Mouse (Mus musculus) embryo, embryonic 10 days (tissue): Measurements from ENCODE around the gene Gm8978.
A peak's percentile ranks its signal among the peaks of the same experiment; 100 is the strongest.
"Not testable (repeated sequence)": the region's sequence is repeated elsewhere in the genome, so short reads cannot be mapped to it uniquely, and the experiment has no call there.

Experiments used
- DNase-seq: peaks from one replicate; pipeline ENCODE4 v3.0.0-alpha.2; 2015; ENCODE audit warnings: low spot score

Gm8978 gene

GRCm38 (mm10) chr19:33625152-33625551 is at the start of gene Gm8978:
Gm8978 (minus strand) TSS chr19:33625252.
- DNase-seq: not testable (repeated sequence)

GRCm38 (mm10) chr19:33589626-33590302 is 35.3 kb downstream of the Gm8978 start:
- peak; percentile 71 for DNase-seq

- not testable (repeated sequence) for DNase-seq
Measured at GRCm38 (mm10) chr19:33568551-33568950, 56.5 kb downstream of the Gm8978 start.
